Mouse (Mus musculus) hematopoietic multipotent progenitor cell, adult 10-12 weeks (in vitro differentiated cells): ENCODE data around the gene Vmn1r177. TPM values are rescaled to one million over a fixed set of nuclear protein-coding genes. Genes with fewer than 3 reads are reported as not detected.

Experiments
- polyA plus RNA-seq: library from polyadenylated mRNA; stranded (reverse); fragments of >175 nt; gene quantifications from 2 replicates; pipeline ENCODE4 v1.2.3, GENCODE M21; 2012; ENCODE audit warnings: low replicate concordance

Gene Vmn1r177
- not detected in 2 replicates for polyA plus RNA-seq

GRCm38 (mm10) chr7:23866349-23866748 is at the start of gene Vmn1r177:
TSS of gene Vmn1r177 (minus strand) at chr7:23866449.

DNA sequence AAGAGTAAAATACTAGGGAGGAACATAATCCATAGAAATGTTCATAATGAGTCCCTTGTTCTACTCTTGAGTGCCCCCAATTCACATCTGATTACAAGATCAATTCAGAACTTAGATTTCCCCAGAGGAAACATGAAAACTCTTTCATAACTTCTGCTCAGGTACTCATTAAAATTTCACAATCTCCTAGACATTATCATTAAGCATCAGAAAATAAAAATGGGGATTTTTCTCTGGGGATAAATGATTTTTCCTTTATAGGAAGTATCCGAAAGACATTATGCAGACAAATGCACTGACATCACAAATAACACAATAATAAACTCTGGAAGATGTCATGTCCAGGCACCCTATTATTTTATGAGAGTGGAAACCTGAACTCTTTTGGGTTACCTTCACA is 25.5 kb upstream of the Vmn1r177 start, which contains the start of gene Vmn1r178:
Gene Vmn1r178, plus strand, starts transcription at position 301 of the 400 bp plus-strand sequence.

GRCm38 (mm10) chr7:23837272-23837671 is 29.0 kb downstream of the Vmn1r177 start, which contains the start of gene Vmn1r176:
TSS of gene Vmn1r176 (minus strand) at chr7:23837372.

Other genes with a start within 250 kb of the Vmn1r177 start
- not detected in 2 replicates for gene Vmn1r171, start 235.7 kb downstream of the Vmn1r177 start, polyA plus RNA-seq
- gene Vmn1r172, start 208.1 kb downstream of the Vmn1r177 start, polyA plus RNA-seq: 0.01 TPM in 1 of 2 replicates, not detected in the other
- not detected in 2 replicates for gene Vmn1r173, start 165.7 kb downstream of the Vmn1r177 start, polyA plus RNA-seq
- not detected in 2 replicates for gene Vmn1r174, start 114.2 kb downstream of the Vmn1r177 start, polyA plus RNA-seq
- not detected in 2 replicates for gene Vmn1r175, start 55.8 kb downstream of the Vmn1r177 start, polyA plus RNA-seq
- gene Vmn1r176, start 29.1 kb downstream of the Vmn1r177 start, polyA plus RNA-seq: not detected in 2 replicates
- not detected in 2 replicates for gene Vmn1r178, start 25.6 kb upstream of the Vmn1r177 start, polyA plus RNA-seq
- not detected in 2 replicates for gene Vmn1r179, start 60.5 kb upstream of the Vmn1r177 start, polyA plus RNA-seq
- gene Vmn1r180, start 84.2 kb upstream of the Vmn1r177 start, polyA plus RNA-seq: not detected in 2 replicates
- not detected in 2 replicates for gene Vmn1r181, start 108.2 kb upstream of the Vmn1r177 start, polyA plus RNA-seq
- not detected in 2 replicates for gene V1rd19, start 135.2 kb upstream of the Vmn1r177 start, polyA plus RNA-seq
- not detected in 2 replicates for gene Vmn1r183, start 186.8 kb upstream of the Vmn1r177 start, polyA plus RNA-seq
- 10.4 and 12.1 TPM in 2 replicates for gene Zfp180, start 215.5 kb upstream of the Vmn1r177 start, polyA plus RNA-seq
- gene Zfp112, start 245.9 kb upstream of the Vmn1r177 start, polyA plus RNA-seq: 0.14 and 0.28 TPM in 2 replicates